Mouse (Mus musculus): Measurements from ENCODE around the gene Gm21876.

GRCm38 (mm10) chrX:21220422-21220821 lies 45.0 kb upstream of the Gm21876 start:
- TF ChIP-seq CTCF (IDR thresholded peaks at IDR 0.05) (no peak), EP300 (IDR thresholded peaks at IDR 0.05; ENCODE audit: insufficient read depth, low read depth, low read length) (no peak), POLR2A (IDR thresholded peaks at IDR 0.05; ENCODE audit: insufficient read depth, low read depth, low read length) (no peak)
